Mouse (Mus musculus): Measurements from ENCODE around the gene Rpl3.

DNA sequence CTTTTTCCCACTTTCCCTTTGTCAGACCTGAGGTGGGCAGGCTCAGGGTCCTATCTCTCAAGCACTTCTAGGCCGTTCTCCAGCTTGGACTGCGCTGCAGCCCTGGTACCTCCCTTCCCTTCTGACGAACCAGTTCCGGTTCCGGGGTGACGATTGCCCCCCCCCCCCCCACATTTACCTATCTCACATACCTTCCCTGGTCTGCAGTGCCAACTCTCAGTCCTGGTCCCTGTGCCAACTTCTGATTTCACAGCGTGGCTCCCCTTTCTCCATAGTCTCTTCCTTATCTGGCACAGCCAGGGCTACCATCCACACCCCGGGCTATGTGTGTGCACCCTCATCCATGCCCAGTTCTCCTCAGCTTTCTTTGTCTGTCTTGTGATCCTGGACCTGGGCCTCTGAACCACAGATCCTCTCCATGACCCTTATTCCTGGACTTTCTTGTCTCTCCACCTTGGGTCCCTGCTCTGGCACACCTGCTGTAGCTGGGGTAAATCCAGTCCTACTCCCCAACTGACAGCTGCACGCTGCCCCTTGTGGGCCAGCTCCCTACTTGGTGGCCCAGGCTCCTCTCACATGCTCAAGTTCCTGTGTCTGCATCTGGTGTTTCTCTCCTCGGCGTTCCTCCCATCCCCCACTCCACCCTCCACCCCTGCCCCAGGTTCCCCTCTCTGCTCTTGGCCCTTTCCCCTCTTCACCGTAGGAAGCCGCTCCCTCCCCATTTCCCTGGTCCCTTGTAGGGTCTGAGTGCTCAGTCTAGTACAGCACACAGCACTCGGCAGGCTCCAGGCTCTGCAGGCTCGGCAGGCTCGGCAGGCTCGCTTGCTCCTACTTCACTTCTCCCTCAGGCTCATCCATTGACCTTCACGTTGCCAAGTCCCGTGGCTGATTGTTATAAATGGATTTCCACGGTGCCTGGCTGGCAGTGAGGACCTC lies 5.5 kb upstream of the Rpl3 start:
- TF ChIP-seq POLR2A (IDR thresholded peaks at IDR 0.05; ENCODE audit: low read depth, low read length) = 0 out of 2 replicates have a peak, but pooled peaks have one; percentile 14
- TF ChIP-seq CTCF (IDR thresholded peaks at IDR 0.05; ENCODE audit: extremely low read depth, insufficient read length, insufficient replicate concordance, low read depth, low read length) = no peak

All from small intestine, adult 2 months (tissue).